Mouse (Mus musculus): Measurements from ENCODE around the gene Rps11.

DNA sequence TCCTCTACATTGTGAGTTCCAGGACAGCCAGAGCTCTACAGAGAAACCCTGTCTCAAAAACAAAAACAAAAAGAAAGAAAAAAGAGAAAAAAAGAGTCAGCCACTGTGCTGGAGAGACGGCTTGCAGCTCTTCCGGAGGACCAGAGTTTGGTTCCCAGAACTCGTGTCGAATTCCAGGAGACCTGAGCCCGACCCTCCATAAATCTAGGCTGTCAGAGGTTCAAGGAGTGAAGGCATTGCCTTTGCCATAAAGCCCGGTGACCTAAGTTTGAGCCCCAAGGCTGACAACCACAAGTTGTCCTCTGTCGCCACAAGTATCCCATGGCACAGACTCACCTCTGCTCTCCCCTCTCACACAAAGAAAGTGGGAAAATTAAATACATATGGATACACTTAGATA is 30.1 kb downstream of the Rps11 start:
- no peak for TF ChIP-seq CTCF (IDR thresholded peaks at IDR 0.05; ENCODE audit: low read depth, low read length)
- no peak for TF ChIP-seq EP300 (IDR thresholded peaks at IDR 0.05; ENCODE audit: insufficient read depth, low read depth, low read length)
- TF ChIP-seq POLR2A (IDR thresholded peaks at IDR 0.05; ENCODE audit: insufficient read depth, low read length), result no peak
